Mouse (Mus musculus) gastrocnemius, adult 2 months (tissue): Measurements from ENCODE around the gene Adig. TPM values are rescaled to one million over a fixed set of nuclear protein-coding genes. Genes with fewer than 3 reads are reported as not detected.

Experiments
- DNase-seq: peaks from one replicate; pipeline ENCODE4 v3.0.0; 2022
- H3K27ac ChIP-seq: fragments of 200-600 bp; 2 replicates; pipeline ENCODE4 v1.8.1; 2022; ENCODE audit warnings: mild to moderate bottlenecking
- H3K4me3 ChIP-seq: fragments of 200-600 bp; 2 replicates; pipeline ENCODE4 v1.8.1; 2022; ENCODE audit warnings: mild to moderate bottlenecking, moderate library complexity
- CTCF ChIP-seq: fragments of 200-600 bp; IDR thresholded peaks from 2 replicates; pipeline ENCODE4 v1.8.1; 2022; ENCODE audit warnings: antibody characterized with exemption, mild to moderate bottlenecking, moderate library complexity
- intact Hi-C: fragments of 180-260 bp; cut with DNase I; formaldehyde crosslinking; loops from one replicate; pipeline ENCODE4 v1.15.1; 2025
- long read RNA-seq, 2 experiments: library from polyadenylated mRNA; stranded (forward); transcript quantifications; one replicate each; pipeline ENCODE4 v2.0.0; 2021
- total RNA-seq, 2 experiments: library from RNA; stranded (reverse); gene quantifications; 2 replicates each; pipeline ENCODE4 v1.2.3; 2021

Gene Adig
- 1 to 10 TPM; 3.1 to 5.5 TPM for total RNA-seq
- long read RNA-seq, experiment 1, partial matches to known transcripts = 0 of 4 reads
- long read RNA-seq, experiment 1, other reads (novel, unspliced or antisense) = 0 of 4 reads
- long read RNA-seq, experiment 2, transcript Adig-201 (3 exons, 632 nt) = major isoform, 7 of 8 reads
- long read RNA-seq, experiment 2, partial matches to known transcripts = 0 of 8 reads
- long read RNA-seq, experiment 2, other reads (novel, unspliced or antisense) = 1 of 8 reads

DNA sequence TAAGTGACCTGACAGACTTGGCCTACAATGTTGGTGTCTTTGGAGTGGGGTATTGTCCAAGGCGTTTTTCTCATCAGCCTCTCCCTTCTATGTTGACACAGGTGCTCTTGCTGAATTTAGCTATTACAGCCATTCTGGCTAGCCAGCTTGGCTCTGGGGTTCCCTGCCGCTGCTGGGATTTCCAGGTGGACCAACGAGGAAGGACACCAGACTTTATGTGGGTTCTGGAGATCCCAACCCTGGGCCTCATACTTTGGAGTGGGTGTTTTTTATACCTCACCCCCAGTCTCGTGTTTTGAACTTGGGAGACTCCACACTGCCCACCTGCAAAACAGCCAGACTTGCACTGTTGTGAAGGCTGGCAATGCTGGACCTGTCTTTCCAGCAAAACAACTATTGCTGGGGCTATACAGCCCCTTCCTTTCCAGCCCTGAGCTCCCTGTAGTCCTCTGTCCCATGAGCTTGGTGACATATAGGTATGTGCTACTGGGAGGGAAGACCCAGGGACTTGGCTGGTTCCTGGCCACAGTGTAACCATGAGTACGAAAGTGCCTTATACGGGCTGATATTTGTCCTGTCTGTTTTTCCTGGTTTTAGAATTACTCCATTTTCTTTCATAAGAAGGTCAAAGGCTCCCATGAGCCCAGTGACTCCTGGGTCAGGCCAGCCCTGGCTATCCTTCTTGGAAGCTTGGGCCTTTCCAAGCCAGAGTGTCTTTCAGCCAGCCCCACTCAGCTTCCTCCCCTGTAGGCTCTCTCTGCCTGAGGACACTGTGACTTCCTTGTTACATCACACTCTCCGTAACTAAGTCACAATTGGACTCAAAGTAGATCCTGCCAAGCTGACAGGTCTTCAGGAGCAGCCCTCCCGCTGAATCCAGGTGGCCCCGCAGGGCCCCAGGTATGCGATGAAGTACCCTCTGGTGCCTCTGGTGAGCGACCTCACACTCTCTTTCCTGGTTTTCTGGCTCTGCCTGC lies at the start of gene Adig:
Gene Adig, plus strand, starts transcription at position 777 of the 977 bp plus-strand sequence.
- intact Hi-C loops = no loop called here
- no peak for DNase-seq
- no peak for TF ChIP-seq CTCF
- no peak within 1 kb of the TSS for H3K4me3 ChIP-seq
- H3K27ac ChIP-seq = peak within 1 kb of the TSS; percentile 81

- H3K27ac ChIP-seq = no peak overlapping the region
- H3K4me3 ChIP-seq = no peak overlapping the region
- TF ChIP-seq CTCF = no peak
- intact Hi-C loops = no loop called here
- no peak for DNase-seq
Observed at GRCm38 (mm10) chr2:158456451-158456850, 46.0 kb upstream of the Adig start.

DNA sequence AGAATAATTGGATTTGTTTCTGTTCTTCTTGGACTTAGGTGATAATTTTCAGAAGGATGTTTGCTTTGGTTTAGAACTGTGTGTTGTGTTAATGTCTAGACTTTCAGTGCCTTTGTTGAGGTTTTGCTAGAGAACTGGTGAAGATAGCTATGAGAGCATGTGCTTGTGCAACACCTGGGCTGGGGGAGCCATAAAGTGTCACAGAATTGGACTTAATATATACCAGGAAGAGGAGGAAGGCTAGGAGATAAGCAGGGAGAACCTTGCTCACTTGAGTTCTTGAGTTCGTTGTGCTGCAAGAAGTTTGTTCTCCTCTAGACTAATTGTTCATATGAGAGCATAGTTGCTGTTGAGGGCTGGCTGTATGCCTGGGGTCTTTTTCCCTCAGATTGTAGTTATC lies 44.8 kb upstream of the Adig start:
- intact Hi-C loops = no loop called here
- no peak overlapping the region for H3K27ac ChIP-seq
- no peak overlapping the region for H3K4me3 ChIP-seq
- no peak for DNase-seq
- no peak for TF ChIP-seq CTCF

- intact Hi-C loops = no loop called here
- no peak overlapping the region for H3K4me3 ChIP-seq
- no peak for TF ChIP-seq CTCF
- no peak overlapping the region for H3K27ac ChIP-seq
- no peak for DNase-seq
Observed at GRCm38 (mm10) chr2:158462450-158462849, 40.0 kb upstream of the Adig start.

DNA sequence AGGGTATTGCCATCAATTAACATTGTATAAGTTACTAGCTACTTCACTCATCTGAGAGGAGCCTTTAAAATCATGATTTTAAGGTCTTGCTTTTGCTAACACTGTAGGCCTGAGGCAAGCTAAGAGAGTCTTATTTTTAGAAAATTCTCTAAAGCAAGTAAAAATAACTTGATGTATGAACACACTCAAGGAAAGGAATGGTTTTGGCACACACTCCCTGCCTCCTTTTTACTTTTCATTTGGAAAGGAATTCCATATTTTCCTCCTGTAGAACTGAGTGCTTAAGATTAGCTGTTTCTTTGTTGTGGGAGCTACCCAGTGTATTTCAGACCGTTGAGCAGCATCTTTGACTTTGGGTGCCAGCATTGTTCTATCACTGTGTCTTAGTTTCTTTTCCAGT lies 28.3 kb upstream of the Adig start:
- H3K4me3 ChIP-seq = no peak overlapping the region
- TF ChIP-seq CTCF = no peak
- DNase-seq = no peak
- intact Hi-C loops = no loop called here
- H3K27ac ChIP-seq = no peak overlapping the region

DNA sequence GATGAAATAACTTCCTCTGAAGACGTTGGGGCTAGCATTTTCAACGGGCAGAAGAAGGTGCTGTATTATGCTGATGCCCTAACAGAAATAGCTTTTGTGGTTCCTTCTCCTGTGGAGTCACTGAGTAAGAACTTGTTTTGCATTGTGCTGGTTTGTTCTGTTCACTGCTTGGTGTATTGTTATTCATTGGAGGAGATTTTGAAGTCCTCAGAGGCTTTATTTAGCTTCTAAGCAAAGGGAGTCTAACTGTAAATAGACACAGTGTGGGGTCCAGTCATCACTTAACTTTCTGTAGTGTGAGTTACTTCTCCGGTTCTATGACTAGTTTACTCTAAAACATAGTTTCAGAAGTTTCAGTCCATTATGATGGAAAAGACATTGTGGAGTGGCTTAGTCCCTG lies 24.8 kb upstream of the Adig start:
- no peak for TF ChIP-seq CTCF
- intact Hi-C loops = no loop called here
- Histone ChIP-seq H3K4me3 (no peak overlapping the region), H3K27ac (no peak overlapping the region)
- no peak for DNase-seq

GRCm38 (mm10) chr2:158498457-158498856 lies 4.0 kb upstream of the Adig start:
- TF ChIP-seq CTCF = no peak
- H3K4me3 ChIP-seq = no peak overlapping the region
- H3K27ac ChIP-seq = no peak overlapping the region
- intact Hi-C loops = no loop called here
- no peak for DNase-seq

DNA sequence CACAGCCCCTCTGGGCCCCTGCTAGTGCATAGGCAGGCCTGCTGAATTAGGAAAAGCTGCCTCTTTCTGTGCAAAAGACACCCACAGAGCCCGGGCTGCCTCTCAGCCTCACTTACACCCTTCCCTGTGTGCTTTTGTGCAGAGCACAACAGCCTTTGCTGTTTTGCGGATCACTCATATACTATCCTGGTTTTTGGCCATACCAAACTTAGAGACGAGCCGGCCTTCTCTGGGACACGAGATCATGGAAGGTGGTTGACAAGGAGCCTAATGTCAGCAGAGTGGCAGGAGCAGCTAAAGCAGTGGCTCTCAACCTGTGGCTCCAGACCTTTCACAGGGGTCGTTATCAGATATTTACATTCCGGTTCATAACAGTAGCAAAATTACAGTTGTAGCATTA lies 814 bp downstream of the Adig start:
- Histone ChIP-seq H3K4me3 (no peak overlapping the region), H3K27ac (peak overlapping the region; percentile 81)
- intact Hi-C loops = no loop called here
- TF ChIP-seq CTCF = no peak
- no peak for DNase-seq

DNA sequence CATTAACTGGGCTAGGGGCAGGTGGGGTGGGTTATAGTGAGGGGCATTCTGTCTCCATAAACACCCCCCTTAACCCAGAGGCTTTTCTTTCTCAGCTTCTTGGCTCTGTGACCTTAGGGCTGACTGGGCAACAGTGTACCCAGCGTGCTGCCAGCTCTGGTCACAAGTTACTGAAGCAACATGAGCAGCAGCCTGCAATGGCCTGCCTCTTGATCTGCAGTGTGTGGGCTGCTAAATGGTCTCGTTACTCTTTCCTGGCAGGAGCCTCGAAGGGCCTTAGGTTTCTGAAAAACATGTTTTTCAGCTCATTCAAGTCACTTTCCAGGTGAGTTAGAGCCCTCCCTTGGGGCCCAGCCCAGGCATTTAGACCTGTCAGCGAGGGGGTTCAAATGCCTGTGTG lies 1.3 kb downstream of the Adig start:
- no peak overlapping the region for H3K4me3 ChIP-seq
- peak overlapping the region; percentile 81 for H3K27ac ChIP-seq
- peak; percentile 77 for DNase-seq
- no peak for TF ChIP-seq CTCF
- intact Hi-C loops = no loop called here

DNA sequence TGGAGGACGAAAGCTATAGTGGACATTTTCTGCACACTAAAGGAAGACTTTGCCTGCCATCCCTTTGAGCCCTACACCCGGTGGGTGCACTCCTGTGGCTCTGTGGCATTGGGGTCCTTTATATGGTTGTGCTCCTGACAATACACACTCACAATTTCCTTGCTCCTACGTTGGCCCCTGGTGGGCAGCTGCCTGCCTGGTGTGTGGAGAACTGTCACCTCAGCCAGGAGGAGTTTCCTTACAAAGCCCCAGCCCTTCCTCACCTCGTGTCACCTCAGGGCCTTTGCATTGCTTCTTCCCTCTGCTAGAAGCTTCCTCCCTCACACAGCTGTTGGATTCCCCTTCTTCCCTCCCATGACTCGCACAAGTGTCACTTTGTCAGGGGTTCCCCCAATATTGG lies 4.1 kb downstream of the Adig start:
- intact Hi-C loops = no loop called here
- no peak for DNase-seq
- H3K4me3 ChIP-seq = no peak overlapping the region
- TF ChIP-seq CTCF = no peak
- no peak overlapping the region for H3K27ac ChIP-seq

GRCm38 (mm10) chr2:158507046-158507445 lies 4.6 kb downstream of the Adig start:
- Histone ChIP-seq H3K27ac (no peak overlapping the region), H3K4me3 (no peak overlapping the region)
- no peak for TF ChIP-seq CTCF
- no peak for DNase-seq
- intact Hi-C loops = no loop called here

DNA sequence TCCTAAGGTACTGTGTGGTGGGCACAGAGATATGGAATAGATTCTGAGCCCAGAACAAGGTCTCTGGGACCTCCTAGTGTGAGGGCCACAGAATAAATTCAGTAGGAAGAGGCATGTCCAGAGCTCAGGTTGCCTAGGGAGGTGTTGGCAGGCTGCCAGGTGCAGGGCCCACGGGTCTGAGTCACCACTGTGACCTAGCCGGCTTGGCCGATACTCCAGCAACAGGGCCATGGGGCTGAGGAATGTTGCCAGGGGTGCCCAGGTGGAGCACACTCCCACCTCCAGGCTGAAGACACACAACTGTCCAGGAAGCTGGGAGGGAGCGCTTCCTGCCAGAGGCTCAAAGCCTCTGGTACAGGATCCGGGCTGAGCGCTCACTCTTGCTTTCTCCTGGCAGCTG lies 8.3 kb downstream of the Adig start:
- Histone ChIP-seq H3K27ac (no peak overlapping the region), H3K4me3 (no peak overlapping the region)
- intact Hi-C loops = no loop called here
- no peak for TF ChIP-seq CTCF
- peak; percentile 53 for DNase-seq

- no peak for TF ChIP-seq CTCF
- intact Hi-C loops = no loop called here
- no peak within 1 kb of the TSS for H3K4me3 ChIP-seq
- DNase-seq = no peak
- H3K27ac ChIP-seq = no peak within 1 kb of the TSS
Observed at GRCm38 (mm10) chr2:158512528-158512927, 10.1 kb downstream of the Adig start, which contains the start of gene Arhgap40. Gene Arhgap40, plus strand, starts transcription at chr2:158512796.
